Mouse (Mus musculus): ENCODE data around the gene Tsen54. TPM values are rescaled to one million over a fixed set of nuclear protein-coding genes. Genes with fewer than 3 reads are reported as not detected.
"Not testable (repeated sequence)": the region's sequence is repeated elsewhere in the genome, so short reads cannot be mapped to it uniquely, and the experiment has no call there.

Gene Tsen54
- total RNA-seq, 1 experiment from 2014 or later = 7.3 TPM

DNA sequence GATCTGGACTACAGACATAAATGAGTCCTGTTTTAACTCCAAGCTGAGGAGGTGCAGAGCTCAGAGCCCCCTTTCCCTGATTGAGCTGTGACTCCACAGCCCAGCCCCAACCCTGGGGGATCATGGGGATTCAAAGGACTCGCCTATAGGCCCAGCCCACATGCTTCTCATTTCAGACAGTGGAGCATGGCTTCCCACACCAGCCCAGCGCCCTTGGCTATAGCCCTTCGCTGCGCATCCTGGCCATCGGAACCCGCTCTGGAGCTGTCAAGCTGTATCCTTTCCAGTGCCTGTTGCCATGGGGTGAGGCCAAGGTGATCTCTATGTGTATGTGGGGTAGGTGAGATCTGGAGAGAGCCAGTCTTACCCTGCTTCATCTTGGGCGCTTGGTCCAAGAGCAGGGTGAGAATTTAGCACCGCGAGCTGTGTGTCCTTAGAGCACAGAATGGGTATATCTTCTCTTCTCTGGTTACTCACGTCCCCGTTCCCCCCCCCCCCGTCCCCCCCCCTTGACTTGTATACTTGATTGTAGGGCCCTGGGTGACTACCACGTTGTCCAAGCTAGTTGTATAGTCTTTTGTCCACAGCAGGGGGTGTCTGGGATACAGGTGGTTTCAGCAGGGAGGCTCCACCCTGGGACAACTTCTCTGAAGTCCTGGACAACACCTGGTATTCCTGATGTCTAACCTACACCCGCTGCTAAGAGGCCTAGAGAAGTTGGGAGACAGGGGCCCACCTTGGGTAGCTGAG, 28.8 kb downstream of the Tsen54 start:
- no peak for ATAC-seq (replicated peaks; ENCODE audit: insufficient number of reproducible peaks, low FRiP score, low TSS enrichment, poor library complexity, severe bottlenecking)

GRCm38 (mm10) chr11:115843891-115844239, 29.3 kb downstream of the Tsen54 start:
- ATAC-seq (replicated peaks; ENCODE audit: insufficient number of reproducible peaks, low FRiP score, low TSS enrichment, poor library complexity, severe bottlenecking) = no peak

DNA sequence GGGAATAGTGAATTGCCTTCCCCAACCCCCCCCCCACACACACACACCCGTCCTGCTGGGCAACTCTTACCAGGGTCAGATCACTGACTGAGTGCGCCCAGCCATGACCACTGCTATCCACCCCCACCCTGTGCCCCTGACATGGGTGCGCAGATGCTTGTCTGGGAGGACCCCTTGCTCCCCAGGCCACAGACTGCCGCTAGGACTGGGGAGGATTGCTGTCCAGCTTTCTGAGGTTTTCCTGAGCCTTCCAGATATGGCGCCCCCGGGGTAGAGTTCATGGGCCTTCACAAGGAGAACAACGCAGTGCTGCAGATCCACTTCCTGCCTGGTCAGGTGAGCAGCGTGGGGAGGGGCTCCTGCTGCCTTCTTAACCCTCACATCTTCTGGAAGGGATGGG, 29.7 kb downstream of the Tsen54 start:
- ATAC-seq (replicated peaks; ENCODE audit: insufficient number of reproducible peaks, low FRiP score, low TSS enrichment, poor library complexity, severe bottlenecking) = no peak

DNA sequence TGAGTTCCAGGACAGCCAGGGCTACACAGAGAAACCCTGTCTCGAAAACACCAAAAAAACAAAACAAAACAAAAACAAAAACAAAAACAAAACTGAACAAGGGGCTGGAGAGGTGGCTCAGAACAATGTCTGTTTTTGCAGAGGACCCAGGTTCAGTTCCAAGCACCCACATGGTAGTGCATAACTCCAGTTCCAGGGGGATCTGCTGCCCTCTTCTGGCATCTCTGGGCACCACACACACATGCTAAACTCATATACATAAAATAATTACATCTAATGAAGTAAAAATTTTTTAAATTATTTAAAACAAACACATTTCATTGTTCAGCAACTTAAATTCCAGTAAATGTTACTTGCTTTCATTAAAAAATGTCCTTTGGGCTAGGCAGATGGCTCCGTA, 31.3 kb downstream of the Tsen54 start:
- ATAC-seq (replicated peaks; ENCODE audit: insufficient number of reproducible peaks, low FRiP score, low TSS enrichment, poor library complexity, severe bottlenecking) = no peak

DNA sequence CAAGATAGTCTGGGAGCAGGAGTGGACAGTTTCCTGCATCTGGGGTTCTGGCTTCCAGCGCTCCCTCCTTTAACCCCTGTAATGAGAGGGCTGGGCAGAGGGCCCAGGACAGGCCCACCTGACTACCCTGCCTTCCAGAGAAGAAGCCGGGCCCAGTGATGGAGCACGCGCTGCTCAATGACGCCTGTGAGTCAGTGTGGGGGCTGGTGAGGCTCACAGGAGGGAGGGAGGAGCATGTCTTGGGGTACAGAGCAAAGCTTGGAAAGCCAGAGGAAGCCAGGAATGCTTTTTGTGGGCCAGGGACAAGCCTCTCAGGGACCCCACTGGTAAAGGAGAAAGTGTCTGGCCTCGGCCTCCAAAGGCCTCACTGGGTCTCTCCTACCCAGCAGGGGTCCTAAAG, 40.1 kb downstream of the Tsen54 start:
- no peak for ATAC-seq (replicated peaks; ENCODE audit: insufficient number of reproducible peaks, low FRiP score, low TSS enrichment, poor library complexity, severe bottlenecking)

DNA sequence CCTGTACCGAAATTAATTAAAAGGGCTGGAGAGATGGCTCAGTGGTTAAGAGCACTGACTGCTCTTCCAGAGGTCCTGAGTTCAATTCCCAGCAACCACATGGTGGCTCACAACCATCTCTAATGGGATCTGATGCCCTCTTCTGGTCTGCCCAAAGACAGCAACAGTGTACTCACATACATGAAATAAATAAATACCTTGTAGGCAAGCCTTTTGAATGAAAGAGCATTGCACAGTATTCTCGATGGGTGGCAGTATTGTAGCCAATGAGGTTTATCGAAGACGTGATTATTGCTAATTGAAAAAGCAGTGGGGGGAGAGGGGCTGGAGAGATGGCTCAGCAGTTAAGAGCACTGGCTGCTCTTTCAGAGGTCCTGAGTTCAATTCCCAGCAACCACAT, 42.6 kb downstream of the Tsen54 start:
- not testable (repeated sequence) for ATAC-seq (replicated peaks; ENCODE audit: insufficient number of reproducible peaks, low FRiP score, low TSS enrichment, poor library complexity, severe bottlenecking)

GRCm38 (mm10) chr11:115857936-115858335, 43.4 kb downstream of the Tsen54 start:
- no peak for ATAC-seq (replicated peaks; ENCODE audit: insufficient number of reproducible peaks, low FRiP score, low TSS enrichment, poor library complexity, severe bottlenecking)

- ATAC-seq (replicated peaks; ENCODE audit: insufficient number of reproducible peaks, low FRiP score, low TSS enrichment, poor library complexity, severe bottlenecking) = no peak
Observed at GRCm38 (mm10) chr11:115858354-115858753, 43.8 kb downstream of the Tsen54 start, which contains the start of gene Myo15b. Myo15b (plus strand) TSS chr11:115858406.

GRCm38 (mm10) chr11:115859143-115859945, 44.8 kb downstream of the Tsen54 start:
- peak; percentile 24; the same call in 1 of the 2 replicates for ATAC-seq (replicated peaks; ENCODE audit: insufficient number of reproducible peaks, low FRiP score, low TSS enrichment, poor library complexity, severe bottlenecking)

- no peak for ATAC-seq (replicated peaks; ENCODE audit: insufficient number of reproducible peaks, low FRiP score, low TSS enrichment, poor library complexity, severe bottlenecking)
Observed at GRCm38 (mm10) chr11:115863895-115864294, 49.4 kb downstream of the Tsen54 start.

DNA sequence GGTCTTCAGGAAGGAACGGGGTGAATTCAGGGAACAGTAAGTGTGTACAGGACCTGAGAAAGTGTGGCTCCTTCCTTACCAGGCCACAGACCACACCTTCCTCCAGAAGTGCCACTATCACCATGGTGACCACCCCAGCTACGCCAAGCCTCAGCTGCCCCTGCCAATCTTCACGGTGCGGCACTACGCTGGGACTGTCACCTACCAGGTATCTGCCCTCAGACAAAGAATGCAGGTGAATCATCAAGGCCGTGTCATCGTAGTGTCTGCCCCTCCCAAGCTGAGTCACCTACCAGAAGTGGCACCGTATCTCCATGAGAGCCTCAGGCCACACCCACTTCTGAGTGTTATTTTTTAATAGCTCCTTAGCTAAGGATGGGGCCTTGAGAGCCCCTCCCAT, 54.9 kb downstream of the Tsen54 start:
- no peak; the same call in 1 of the 2 replicates for ATAC-seq (replicated peaks; ENCODE audit: insufficient number of reproducible peaks, low FRiP score, low TSS enrichment, poor library complexity, severe bottlenecking)

DNA sequence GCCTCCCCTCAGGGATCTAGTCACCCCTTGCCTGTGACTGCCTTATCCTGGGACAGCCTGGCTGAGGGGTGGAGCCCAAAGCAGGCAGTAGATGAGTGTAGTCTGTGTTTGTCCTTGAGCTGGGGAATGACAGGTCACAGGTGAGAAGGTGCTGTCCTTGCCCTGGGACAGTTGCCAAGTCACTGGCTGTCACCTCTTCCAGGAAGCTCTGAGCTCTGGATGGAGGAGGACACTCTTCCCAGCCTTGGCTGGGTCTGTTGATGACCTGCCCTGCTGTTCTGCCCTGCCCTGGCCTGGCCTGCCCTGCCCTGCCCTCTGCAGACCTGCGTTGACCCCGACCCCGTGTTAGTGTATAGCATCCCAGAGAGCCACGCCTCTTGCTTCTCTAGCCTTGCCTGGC, 57.9 kb downstream of the Tsen54 start:
- ATAC-seq (replicated peaks; ENCODE audit: insufficient number of reproducible peaks, low FRiP score, low TSS enrichment, poor library complexity, severe bottlenecking) = no peak

Other genes with a start within 250 kb of the Tsen54 start
- gene Mrps7, start 210.8 kb upstream of the Tsen54 start, total RNA-seq (2017) = 20.4 to 30.1 TPM (median 20.7 TPM) in 3 replicates
- 32.1 to 47.8 TPM (median 37.8 TPM) in 3 replicates for gene Gga3, start 210.7 kb upstream of the Tsen54 start, total RNA-seq (2017)
- 37.5 to 42.1 TPM (median 41.2 TPM) in 3 replicates for gene Mif4gd, start 201.8 kb upstream of the Tsen54 start, total RNA-seq (2017)
- 14.2 to 23.5 TPM (median 15.3 TPM) in 3 replicates for gene Slc25a19, start 186.4 kb upstream of the Tsen54 start, total RNA-seq (2017)
- gene Grb2, start 106.1 kb upstream of the Tsen54 start, total RNA-seq (2017) = 28.1 to 56.7 TPM (median 47.2 TPM) in 3 replicates
- gene Tmem94, start 49.3 kb upstream of the Tsen54 start, total RNA-seq (2017) = 10.8 to 33.1 TPM (median 10.9 TPM) in 3 replicates
- gene Caskin2, start 1.1 kb upstream of the Tsen54 start, total RNA-seq (2017) = 0.19 to 5.1 TPM (median 0.78 TPM) in 3 replicates
- gene Llgl2, start 9.3 kb downstream of the Tsen54 start, total RNA-seq (2017) = 10.4 to 25.9 TPM (median 10.7 TPM) in 3 replicates
- not detected in 3 replicates for gene Myo15b, start 43.7 kb downstream of the Tsen54 start, total RNA-seq (2017)
- 0.87 to 5.0 TPM (median 0.96 TPM) in 3 replicates for gene Smim5, start 85.2 kb downstream of the Tsen54 start, total RNA-seq (2017)
- gene Smim6, start 97.3 kb downstream of the Tsen54 start, total RNA-seq (2017) = 0.49 TPM in 1 of 3 replicates, not detected in the others
- 109 to 210 TPM (median 121 TPM) in 3 replicates for gene Sap30bp, start 118.6 kb downstream of the Tsen54 start, total RNA-seq (2017)
- gene Recql5, start 118.8 kb downstream of the Tsen54 start, total RNA-seq (2017) = 16.2 to 25.6 TPM (median 23.2 TPM) in 3 replicates
- not detected in 3 replicates for gene Itgb4, start 160.0 kb downstream of the Tsen54 start, total RNA-seq (2017)
- 3.6 to 6.4 TPM (median 5.8 TPM) in 3 replicates for gene Galk1, start 198.0 kb downstream of the Tsen54 start, total RNA-seq (2017)
- gene H3f3b, start 213.2 kb downstream of the Tsen54 start, total RNA-seq (2017) = 1,370 to 2,118 TPM (median 2,068 TPM) in 3 replicates
- 8.3 to 18.3 TPM (median 11.6 TPM) in 3 replicates for gene Unk, start 215.6 kb downstream of the Tsen54 start, total RNA-seq (2017)

Measured in monocyte, adult 5-6 weeks (primary cell).